Mouse (Mus musculus) heart, adult 8-10 months (tissue): Measurements from ENCODE around the gene Aldh3b3. TPM values are rescaled to one million over a fixed set of nuclear protein-coding genes. Genes with fewer than 3 reads are reported as not detected.
A peak's percentile ranks its signal among the peaks of the same experiment; 100 is the strongest.

Experiments
- DNase-seq: peaks from one replicate; pipeline ENCODE4 v3.0.0; 2022; ENCODE audit warnings: low spot score
- total RNA-seq, 4 experiments: library from RNA; stranded (reverse); gene quantifications; 2 replicates each; pipeline ENCODE4 v1.2.4; 2022

Aldh3b3 gene
- 1 to 10 TPM in 1 of 4 experiments, under 1 TPM in 3; 0.35 to 1.2 (median 0.55) TPM for total RNA-seq

DNA sequence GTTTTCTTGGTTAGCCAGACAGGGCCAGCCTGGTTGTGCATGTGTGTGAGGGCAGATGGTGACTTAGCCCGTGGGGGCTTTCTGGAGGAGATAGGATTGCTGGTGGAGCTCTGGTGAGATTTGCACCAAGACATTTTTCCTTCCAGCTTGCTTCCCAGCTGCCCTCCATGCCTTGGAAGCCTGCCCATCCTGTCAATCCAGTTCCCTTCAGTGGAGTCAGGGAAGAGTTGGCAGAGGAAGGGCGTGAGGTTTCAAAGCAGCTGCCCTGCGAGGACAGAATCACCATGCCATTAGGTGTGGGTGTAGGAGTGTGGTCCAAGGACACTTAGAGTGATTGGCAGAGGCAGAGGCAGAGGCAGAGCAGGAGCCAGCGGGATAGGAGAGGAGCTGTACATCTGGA lies at the start of gene Aldh3b3:
Gene Aldh3b3, plus strand, starts transcription at position 176 of the 400 bp plus-strand sequence.
- DNase-seq: no peak

GRCm38 (mm10) chr19:3910206-3910605 lies 48.2 kb upstream of the Aldh3b3 start:
- DNase-seq: no peak

DNA sequence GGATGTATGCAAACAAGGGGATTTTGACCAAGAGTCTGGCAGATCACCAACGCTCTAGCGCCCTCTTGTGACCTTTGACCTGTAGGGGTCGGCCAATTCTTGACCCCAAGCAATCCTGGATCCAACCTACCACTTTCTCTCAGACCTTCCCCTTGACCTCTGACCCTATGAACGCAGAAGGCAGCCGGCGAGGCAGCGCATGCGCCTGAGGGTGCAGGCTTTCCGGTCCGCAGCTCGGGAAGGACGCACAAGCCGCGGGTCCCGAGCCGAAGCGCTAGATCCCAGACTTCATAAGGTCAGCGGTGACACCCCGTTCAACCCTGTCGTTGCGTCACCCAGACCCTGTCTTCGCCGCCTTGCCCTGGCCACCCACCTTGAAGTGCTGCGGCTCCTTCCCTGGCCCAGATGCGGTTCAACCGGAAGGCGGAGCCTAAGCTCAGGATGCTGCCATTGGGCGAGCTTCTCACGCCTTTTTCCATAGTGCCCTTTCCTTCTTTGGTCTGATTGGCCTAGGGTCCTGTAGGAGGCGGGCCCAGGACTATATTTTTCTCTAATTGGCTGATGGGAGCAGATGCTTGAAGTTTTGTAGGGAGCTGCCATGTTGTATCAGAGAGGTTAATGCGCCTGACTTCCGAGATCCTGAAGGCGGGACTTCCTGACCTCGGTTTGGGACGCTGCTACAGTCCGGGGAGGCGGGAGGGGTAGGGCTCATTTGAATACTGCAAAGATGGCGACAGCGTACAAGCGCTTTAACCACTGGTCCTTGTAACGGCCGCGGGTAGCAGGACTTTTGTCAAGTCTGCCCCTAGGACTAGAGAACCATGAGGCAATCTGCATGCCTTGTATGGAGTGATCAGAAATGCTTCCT lies 45.9 kb upstream of the Aldh3b3 start, which contains the start of gene Ndufs8:
Gene Ndufs8, minus strand, starts transcription at position 438 of the 868 bp plus-strand sequence.
- peak; percentile 99 for DNase-seq

DNA sequence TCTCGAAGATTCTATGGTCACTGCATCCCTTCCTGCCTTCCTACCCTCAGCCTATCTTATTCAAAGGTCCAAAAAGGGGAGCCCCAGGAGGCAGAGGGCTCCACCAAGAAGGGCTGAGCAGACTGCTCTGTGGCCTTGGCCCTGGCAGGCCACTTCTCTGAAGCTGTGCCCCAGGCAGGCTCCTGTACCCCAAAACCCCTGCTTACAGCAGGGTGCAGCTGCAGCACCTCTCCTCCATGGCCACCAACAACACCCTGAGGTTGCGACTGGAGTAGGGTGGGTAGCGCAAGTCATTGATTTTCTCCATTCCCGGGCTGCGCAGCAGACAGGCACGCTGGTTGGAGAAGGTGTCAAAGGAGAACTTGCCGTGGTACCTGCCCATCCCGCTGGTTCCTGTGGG lies 44.8 kb upstream of the Aldh3b3 start:
- no peak for DNase-seq

GRCm38 (mm10) chr19:3914535-3914934 lies 43.9 kb upstream of the Aldh3b3 start:
- DNase-seq: no peak

GRCm38 (mm10) chr19:3916727-3917126 lies 41.7 kb upstream of the Aldh3b3 start:
- DNase-seq: no peak

GRCm38 (mm10) chr19:3919928-3920327 lies 38.5 kb upstream of the Aldh3b3 start:
- no peak for DNase-seq

GRCm38 (mm10) chr19:3922661-3923371 lies 35.6 kb upstream of the Aldh3b3 start:
- no peak for DNase-seq

DNA sequence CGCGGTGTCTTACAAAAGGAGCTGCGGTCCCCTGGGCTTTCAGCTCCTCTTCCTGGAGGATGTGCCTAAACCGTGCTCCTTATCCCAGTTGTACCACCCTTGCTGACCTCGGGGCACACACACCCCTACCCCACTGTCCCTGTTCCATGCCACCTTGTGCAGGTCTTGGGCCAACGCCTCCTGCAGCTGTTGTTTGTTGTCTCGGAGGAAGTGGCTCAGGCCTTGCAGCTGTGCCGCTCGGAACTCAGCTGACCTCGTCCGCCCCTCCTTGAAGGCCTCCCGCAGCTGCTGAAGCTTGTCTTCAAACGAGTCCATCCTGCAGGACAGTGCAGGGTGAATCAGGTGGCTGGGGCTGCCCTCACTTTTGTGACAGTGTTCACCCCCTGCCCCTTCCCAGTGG lies 34.9 kb upstream of the Aldh3b3 start:
- no peak for DNase-seq

GRCm38 (mm10) chr19:3924190-3924589 lies 34.3 kb upstream of the Aldh3b3 start:
- DNase-seq: no peak

- no peak for DNase-seq
Measured at GRCm38 (mm10) chr19:3924868-3925267, 33.6 kb upstream of the Aldh3b3 start.

GRCm38 (mm10) chr19:3925859-3926258 lies 32.6 kb upstream of the Aldh3b3 start:
- no peak for DNase-seq

- DNase-seq: no peak
Measured at GRCm38 (mm10) chr19:3926279-3926678, 32.2 kb upstream of the Aldh3b3 start.

DNA sequence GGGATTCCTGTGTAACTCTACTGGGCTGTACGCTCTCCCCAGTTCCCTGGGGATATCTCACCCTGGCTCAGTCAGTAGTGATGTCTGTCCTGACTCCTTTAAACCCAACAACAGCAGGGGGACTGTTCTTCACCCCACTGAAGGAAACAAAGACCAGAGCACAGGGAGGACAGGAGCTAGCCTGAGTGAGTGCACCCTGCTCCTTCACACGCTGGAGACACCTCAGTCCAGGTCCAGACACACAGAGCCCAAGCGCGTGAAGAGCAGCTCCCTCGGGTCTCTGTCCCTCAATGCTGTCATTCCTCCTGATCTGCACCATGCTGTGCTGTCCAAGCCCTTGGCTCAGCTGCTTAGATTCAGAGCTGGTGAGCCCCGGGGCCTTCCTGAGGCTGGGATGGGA lies 31.8 kb upstream of the Aldh3b3 start:
- no peak for DNase-seq

DNA sequence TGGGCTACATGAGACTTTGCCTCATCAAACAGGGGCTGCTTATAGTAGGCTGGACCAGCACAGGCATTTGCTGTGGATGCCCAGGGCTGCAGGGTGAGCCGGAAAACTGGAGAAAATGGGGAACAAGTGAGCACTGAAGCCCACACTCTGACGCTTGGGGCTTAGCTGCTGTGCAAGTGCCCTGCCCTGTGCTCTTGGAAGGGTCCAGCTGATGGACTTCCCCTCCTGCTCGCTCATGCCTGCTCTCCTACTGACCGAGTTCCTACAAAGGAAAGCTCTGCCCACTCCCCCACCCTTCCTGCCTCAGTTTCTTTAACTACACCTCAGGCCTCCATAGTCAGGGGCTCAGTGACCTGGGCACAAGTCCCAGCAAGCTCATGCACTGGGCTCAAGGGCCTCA lies 30.5 kb upstream of the Aldh3b3 start:
- no peak for DNase-seq

DNA sequence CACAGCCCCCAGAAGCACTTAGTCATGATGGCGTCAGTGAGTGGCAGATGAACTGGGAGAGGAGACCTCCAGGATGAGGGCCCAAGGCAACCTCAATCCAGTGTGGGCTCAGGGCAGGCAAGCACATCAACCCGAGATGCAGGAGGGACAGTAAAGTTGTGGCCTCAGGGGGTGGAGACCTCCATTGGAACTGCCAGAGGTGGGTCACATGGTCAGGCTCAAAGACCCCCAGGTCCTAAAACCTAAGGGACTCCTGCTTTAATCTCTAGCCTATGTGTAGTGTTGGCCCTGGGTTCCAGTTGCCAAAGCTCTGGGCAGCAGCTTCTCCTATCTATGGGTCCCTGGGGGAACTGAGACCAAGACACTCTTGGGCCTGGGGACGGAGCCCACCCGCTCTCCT lies 29.7 kb upstream of the Aldh3b3 start:
- no peak for DNase-seq

DNA sequence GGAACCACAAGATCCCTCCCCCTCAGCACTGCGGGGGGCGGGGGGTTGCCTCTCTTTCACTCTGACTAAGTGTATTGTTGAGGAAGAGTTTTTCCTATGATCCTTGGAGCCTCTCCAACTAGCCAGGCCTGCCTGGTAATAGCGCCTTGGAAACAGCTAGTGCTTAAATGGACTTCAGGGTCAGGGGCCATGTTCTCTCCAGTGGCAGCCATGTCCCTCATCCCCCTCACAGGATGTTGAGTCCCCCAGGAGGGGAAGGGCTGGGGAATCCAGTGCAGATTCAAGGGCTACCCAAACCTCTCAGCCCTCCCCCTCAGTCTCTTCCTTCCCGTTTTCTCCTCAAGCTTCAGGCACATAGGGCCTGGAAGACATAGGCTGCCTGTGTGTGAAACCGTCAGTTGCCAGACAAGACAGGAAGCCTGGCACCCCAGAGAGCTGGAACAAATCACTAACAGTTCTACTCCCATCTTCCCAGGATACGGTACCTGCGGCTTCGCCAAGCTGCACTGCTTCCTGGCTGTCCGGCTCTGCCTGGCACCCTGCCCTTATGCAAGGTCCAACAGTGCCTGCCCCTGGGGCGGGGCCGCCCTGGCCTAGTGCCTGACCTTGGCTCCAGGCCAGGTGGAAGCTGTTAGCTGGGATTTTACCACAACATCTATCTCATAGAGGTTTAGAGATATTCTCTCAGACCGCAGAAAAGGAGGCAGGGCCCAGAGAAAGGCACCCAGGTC lies 29.1 kb upstream of the Aldh3b3 start, which contains the start of gene Aldh3b1:
Gene Aldh3b1, minus strand, starts transcription at position 598 of the 731 bp plus-strand sequence.
- peak; percentile 88 for DNase-seq

DNA sequence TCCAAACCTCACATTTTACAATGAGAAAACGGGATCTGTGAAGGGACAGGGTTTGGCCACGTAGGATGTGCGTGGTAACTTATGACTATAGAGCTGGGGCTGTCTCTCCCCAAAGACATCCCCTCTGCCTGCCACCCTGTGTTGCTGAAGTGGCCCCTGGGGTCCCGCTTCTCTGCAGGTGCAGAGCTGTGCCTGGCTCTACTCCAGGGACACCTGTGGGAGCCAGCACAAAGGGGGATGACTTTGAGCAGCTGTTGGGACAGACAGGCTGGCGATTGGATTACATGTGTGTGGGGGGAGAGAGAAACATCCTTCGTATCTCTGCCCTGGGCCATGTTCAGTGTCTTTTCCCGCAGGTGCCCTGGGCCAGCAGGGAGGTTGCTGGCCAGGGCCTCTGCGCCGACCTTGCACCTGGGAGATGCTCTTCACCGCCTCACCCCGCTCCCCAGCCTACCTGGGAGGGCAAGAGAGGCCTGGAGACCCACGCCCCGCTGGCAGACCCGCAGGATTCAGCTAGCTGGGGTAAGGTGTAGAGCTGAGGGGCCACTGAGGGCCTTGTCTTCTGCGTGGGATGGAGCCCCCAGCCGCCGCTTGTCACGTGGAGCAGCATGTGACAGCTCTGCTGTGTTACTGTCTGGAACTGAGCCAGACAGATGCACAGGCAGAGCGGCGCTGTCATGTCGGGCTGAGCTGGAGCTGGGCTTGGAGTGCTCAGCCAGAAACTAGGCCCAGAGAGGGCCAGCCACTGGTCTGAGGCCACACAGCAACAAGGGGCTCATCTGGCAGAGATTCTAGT lies 28.0 kb upstream of the Aldh3b3 start:
- DNase-seq: no peak

DNA sequence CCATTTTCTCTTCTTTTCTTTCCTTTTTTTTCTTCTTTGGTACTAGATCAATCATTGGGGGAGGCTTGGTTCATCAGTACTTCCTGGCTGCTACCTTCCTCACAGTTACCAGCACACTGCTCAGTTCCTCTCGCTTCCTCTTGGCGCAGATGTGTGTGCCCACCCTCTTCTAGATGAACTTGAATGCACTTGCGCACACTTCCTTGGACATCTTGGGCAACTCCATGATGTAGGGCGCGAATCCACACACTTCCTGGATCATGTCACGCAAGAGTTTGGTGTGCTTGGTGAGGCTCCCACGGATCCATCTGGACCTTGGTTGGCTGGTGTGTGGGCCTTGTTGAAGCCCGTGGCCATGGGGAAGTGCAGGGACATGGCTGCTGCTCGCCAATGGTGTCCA lies 26.7 kb upstream of the Aldh3b3 start:
- no peak for DNase-seq

DNA sequence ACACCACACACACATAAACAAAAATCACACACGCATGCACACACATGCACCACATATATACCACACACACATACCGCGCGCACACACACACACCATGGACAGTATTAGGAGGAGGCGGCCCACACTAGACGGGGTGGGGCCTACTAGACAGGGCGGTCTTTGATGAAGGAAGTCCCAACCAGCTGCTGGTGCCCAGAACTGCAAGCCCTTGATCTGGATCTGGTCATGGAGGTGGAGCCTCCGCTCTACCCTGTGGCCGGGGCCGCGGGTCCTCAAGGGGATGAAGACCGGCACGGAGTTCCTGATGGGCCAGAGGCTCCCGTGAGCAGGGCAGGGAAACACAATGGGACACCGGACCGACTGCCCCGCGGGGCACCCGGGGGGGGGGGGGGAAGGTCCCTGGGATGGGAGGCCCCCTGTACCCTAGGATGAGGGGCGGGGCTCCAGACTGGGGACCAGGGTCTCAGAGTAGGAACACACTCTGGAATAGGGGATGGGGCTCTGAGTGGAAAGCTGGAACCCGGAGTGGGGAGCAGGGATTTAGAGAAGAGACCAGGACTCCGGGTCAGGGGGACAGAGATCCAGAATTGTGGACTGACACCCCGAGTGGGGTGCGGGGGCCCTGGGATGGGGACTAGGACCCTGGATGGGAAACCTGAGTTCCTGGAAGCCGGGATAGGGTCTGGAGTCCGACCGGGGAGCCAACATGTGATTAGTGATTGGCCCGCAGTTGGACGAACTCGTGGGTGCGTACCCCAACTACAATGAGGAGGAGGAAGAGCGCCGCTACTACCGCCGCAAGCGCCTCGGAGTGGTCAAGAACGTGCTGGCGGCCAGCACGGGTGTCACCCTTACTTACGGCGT lies 23.2 kb upstream of the Aldh3b3 start, which contains the start of gene Unc93b1:
Gene Unc93b1, plus strand, starts transcription at position 155 of the 864 bp plus-strand sequence.
- peak; percentile 78 for DNase-seq
